Mouse (Mus musculus) CH12.LX (cell line): ENCODE measurements at regions not wholly inside any gene's neighbourhood (a gene's known extent, or its start where the extent isn't known, plus 50 kb on each side); places are given as distances from the start of the nearest gene placed in this dataset.

ENCODE experiments used
- MXI1 ChIP-seq: IDR thresholded peaks from 2 replicates; pipeline ENCODE4 v1.6.1; 2011; ENCODE audit warnings: mild to moderate bottlenecking, low read depth, low read length, improper control_type of control experiment
- POLR2A ChIP-seq: IDR thresholded peaks from 2 replicates; pipeline ENCODE4 v1.6.1; 2011; ENCODE audit warnings: low read depth, mild to moderate bottlenecking, improper control_type of control experiment, low read length
- USF1 ChIP-seq: IDR thresholded peaks from 2 replicates; pipeline ENCODE4 v1.6.1; 2014; ENCODE audit warnings: low read depth, mild to moderate bottlenecking, inconsistent platforms, low read length, improper control_type of control experiment

GRCm38 (mm10) chr6:6279646-6280045 is 62.7 kb upstream of the Slc25a13 start:
- TF ChIP-seq USF1 = no peak
- no peak for TF ChIP-seq MXI1
- no peak for TF ChIP-seq POLR2A
